Mouse (Mus musculus) cortical plate, adult 2 months (tissue): Measurements from ENCODE around the gene Jmjd6.
"Not testable (repeated sequence)": the region's sequence is repeated elsewhere in the genome, so short reads cannot be mapped to it uniquely, and the experiment has no call there.

Source experiments
- CTCF ChIP-seq: fragments of 200-500 bp; IDR thresholded peaks from 2 replicates; pipeline ENCODE4 v1.5.1; 2011; ENCODE audit warnings: mild to moderate bottlenecking, control low read depth, low read length; ENCODE audit not compliant: insufficient read depth; ENCODE audit errors: extremely low read depth
- POLR2A ChIP-seq: fragments of 200-500 bp; IDR thresholded peaks from 2 replicates; pipeline ENCODE4 v1.6.1; 2011; ENCODE audit warnings: mild to moderate bottlenecking, low read length, control low read depth; ENCODE audit not compliant: insufficient read depth; ENCODE audit errors: extremely low read depth

DNA sequence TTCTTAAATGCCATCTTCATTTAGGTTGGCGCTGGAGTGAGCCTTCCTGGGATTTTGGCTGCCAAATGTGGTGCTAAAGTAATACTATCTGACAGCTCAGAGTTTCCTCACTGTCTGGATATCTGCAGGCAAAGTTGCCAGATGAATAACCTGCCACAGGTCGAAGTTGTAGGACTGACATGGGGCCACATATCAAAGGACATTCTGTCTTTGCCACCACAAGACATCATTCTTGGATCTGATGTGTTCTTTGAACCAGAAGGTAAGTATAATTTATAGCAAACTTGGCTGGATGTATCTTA is 5.6 kb upstream of the Jmjd6 start:
- not testable (repeated sequence) for TF ChIP-seq POLR2A, CTCF
